Mouse (Mus musculus): ENCODE data around the gene Tmem220. TPM values are rescaled to one million over a fixed set of nuclear protein-coding genes. Genes with fewer than 3 reads are reported as not detected.
A peak's percentile ranks its signal among the peaks of the same experiment; 100 is the strongest.
"Not testable (repeated sequence)": the region's sequence is repeated elsewhere in the genome, so short reads cannot be mapped to it uniquely, and the experiment has no call there.

Tmem220 gene
- polyA plus RNA-seq, 1 experiment from 2014 or later = 0.46 TPM

GRCm38 (mm10) chr11:67022354-67023115 lies 2.4 kb upstream of the Tmem220 start:
- H3K4me2 ChIP-seq = no peak overlapping the region
- H3K4me3 ChIP-seq (replicated peaks) = no peak overlapping the region
- 86% methylated on average over 13 of the region's 13 CpGs for WGBS
- H3K27me3 ChIP-seq = peaks cover 17% of the 10 kb centered on the region; the same call in 1 of the 2 replicates
- peaks cover 25% of the 10 kb centered on the region for H3K4me1 ChIP-seq
- ATAC-seq (ENCODE audit: low FRiP score) = no peak
- H3K27ac ChIP-seq = no peak overlapping the region
- no peaks in the 10 kb centered on the region for H3K9me3 ChIP-seq
- no peaks in the 10 kb centered on the region for H3K36me3 ChIP-seq (replicated peaks)
- H3K9ac ChIP-seq = no peak overlapping the region

- not testable (repeated sequence) for ATAC-seq (ENCODE audit: low FRiP score); H3K36me3 ChIP-seq (replicated peaks); H3K4me3 ChIP-seq (replicated peaks); H3K9me3 ChIP-seq; H3K9ac ChIP-seq; H3K4me2 ChIP-seq; H3K27ac ChIP-seq
- peaks cover 17% of the 10 kb centered on the region; the same call in 1 of the 2 replicates for H3K27me3 ChIP-seq
- H3K4me1 ChIP-seq = peaks cover 18% of the 10 kb centered on the region
- 48% methylated on average over 1 of the region's 1 CpGs for WGBS
These were observed 1.8 kb upstream of the Tmem220 start for GRCm38 (mm10) chr11:67023191-67023590.

- peaks cover 13% of the 10 kb centered on the region; the same call in 1 of the 2 replicates for H3K27me3 ChIP-seq
- peaks cover 15% of the 10 kb centered on the region for H3K4me1 ChIP-seq
- WGBS = 14% methylated on average over 6 of the region's 6 CpGs
- H3K36me3 ChIP-seq (replicated peaks) = no peaks in the 10 kb centered on the region
- no peak overlapping the region for H3K9ac ChIP-seq
- H3K9me3 ChIP-seq = no peaks in the 10 kb centered on the region
- no peak overlapping the region for H3K27ac ChIP-seq
- ATAC-seq (ENCODE audit: low FRiP score) = no peak
- 0 out of 2 replicates have a peak overlapping the region, but pooled peaks have one; percentile 69 for H3K4me2 ChIP-seq
- H3K4me3 ChIP-seq (replicated peaks) = no peak overlapping the region
These were observed 1.1 kb upstream of the Tmem220 start for GRCm38 (mm10) chr11:67023802-67024340.

- no peak overlapping the region for H3K9ac ChIP-seq
- ATAC-seq (ENCODE audit: low FRiP score) = no peak
- H3K27ac ChIP-seq = no peak overlapping the region
- no peaks in the 10 kb centered on the region for H3K4me1 ChIP-seq
- no peaks in the 10 kb centered on the region for H3K27me3 ChIP-seq
- H3K4me3 ChIP-seq (replicated peaks) = no peak overlapping the region
- no peaks in the 10 kb centered on the region for H3K36me3 ChIP-seq (replicated peaks)
- H3K4me2 ChIP-seq = no peak overlapping the region
- H3K9me3 ChIP-seq = no peaks in the 10 kb centered on the region
- WGBS = 62% methylated on average over 16 of the region's 16 CpGs
These were observed 6.1 kb downstream of the Tmem220 start for GRCm38 (mm10) chr11:67030904-67031602.

- Histone ChIP-seq H3K4me2 (no peak overlapping the region), H3K4me1 (no peaks in the 10 kb centered on the region), H3K4me3 (replicated peaks) (no peak overlapping the region), H3K36me3 (replicated peaks) (no peaks in the 10 kb centered on the region), H3K27me3 (no peaks in the 10 kb centered on the region), H3K27ac (no peak overlapping the region), H3K9me3 (no peaks in the 10 kb centered on the region), H3K9ac (no peak overlapping the region)
- WGBS = 78% methylated on average over 2 of the region's 2 CpGs
- ATAC-seq (ENCODE audit: low FRiP score) = no peak
These were observed 6.6 kb downstream of the Tmem220 start for GRCm38 (mm10) chr11:67031603-67031915.

- no peak for ATAC-seq (ENCODE audit: low FRiP score)
- 86% methylated on average over 4 of the region's 4 CpGs for WGBS
- no peak overlapping the region for H3K9ac ChIP-seq
- H3K27me3 ChIP-seq = no peaks in the 10 kb centered on the region
- H3K36me3 ChIP-seq (replicated peaks) = peaks cover 24% of the 10 kb centered on the region
- no peaks in the 10 kb centered on the region for H3K9me3 ChIP-seq
- H3K4me3 ChIP-seq (replicated peaks) = no peak overlapping the region
- no peaks in the 10 kb centered on the region for H3K4me1 ChIP-seq
- H3K27ac ChIP-seq = no peak overlapping the region
- H3K4me2 ChIP-seq = no peak overlapping the region
These were observed 10.0 kb downstream of the Tmem220 start for GRCm38 (mm10) chr11:67034775-67035485.

GRCm38 (mm10) chr11:67036229-67036628 lies 11.3 kb downstream of the Tmem220 start:
- ATAC-seq (ENCODE audit: low FRiP score) = no peak
- Histone ChIP-seq H3K9me3 (no peaks in the 10 kb centered on the region), H3K27me3 (no peaks in the 10 kb centered on the region), H3K36me3 (replicated peaks) (peaks cover 37% of the 10 kb centered on the region), H3K4me3 (replicated peaks) (no peak overlapping the region), H3K4me1 (no peaks in the 10 kb centered on the region), H3K27ac (no peak overlapping the region), H3K9ac (no peak overlapping the region), H3K4me2 (no peak overlapping the region)
- 94% methylated on average over 6 of the region's 6 CpGs for whole genome bisulfite sequencing

- H3K9me3 ChIP-seq = no peaks in the 10 kb centered on the region
- no peak overlapping the region for H3K4me3 ChIP-seq (replicated peaks)
- WGBS = 95% methylated on average over 9 of the region's 9 CpGs
- H3K36me3 ChIP-seq (replicated peaks) = peaks cover 44% of the 10 kb centered on the region
- no peak overlapping the region for H3K27ac ChIP-seq
- H3K27me3 ChIP-seq = no peaks in the 10 kb centered on the region
- ATAC-seq (ENCODE audit: low FRiP score) = no peak
- no peaks in the 10 kb centered on the region for H3K4me1 ChIP-seq
- no peak overlapping the region for H3K9ac ChIP-seq
- no peak overlapping the region for H3K4me2 ChIP-seq
These were observed 11.9 kb downstream of the Tmem220 start for GRCm38 (mm10) chr11:67036892-67037291.

- no peak overlapping the region for H3K9ac ChIP-seq
- no peak overlapping the region for H3K27ac ChIP-seq
- H3K9me3 ChIP-seq = no peaks in the 10 kb centered on the region
- 86% methylated on average over 3 of the region's 3 CpGs for WGBS
- no peaks in the 10 kb centered on the region for H3K27me3 ChIP-seq
- no peak for ATAC-seq (ENCODE audit: low FRiP score)
- H3K4me2 ChIP-seq = no peak overlapping the region
- H3K4me3 ChIP-seq (replicated peaks) = no peak overlapping the region
- no peaks in the 10 kb centered on the region; the same call in 1 of the 2 replicates for H3K4me1 ChIP-seq
- H3K36me3 ChIP-seq (replicated peaks) = peaks cover 48% of the 10 kb centered on the region
These were observed 14.8 kb downstream of the Tmem220 start for GRCm38 (mm10) chr11:67039799-67040198.

GRCm38 (mm10) chr11:67040483-67040882 lies 15.5 kb downstream of the Tmem220 start:
- Histone ChIP-seq H3K9ac (no peak overlapping the region), H3K27ac (no peak overlapping the region), H3K4me1 (no peaks in the 10 kb centered on the region; the same call in 1 of the 2 replicates), H3K4me3 (replicated peaks) (no peak overlapping the region), H3K4me2 (no peak overlapping the region), H3K9me3 (no peaks in the 10 kb centered on the region), H3K36me3 (replicated peaks) (peaks cover 50% of the 10 kb centered on the region), H3K27me3 (no peaks in the 10 kb centered on the region)
- ATAC-seq (ENCODE audit: low FRiP score) = no peak
- WGBS = 97% methylated on average over 6 of the region's 6 CpGs

GRCm38 (mm10) chr11:67043007-67043406 lies 18.1 kb downstream of the Tmem220 start:
- H3K36me3 ChIP-seq (replicated peaks) = peaks cover 53% of the 10 kb centered on the region
- no peak overlapping the region for H3K27ac ChIP-seq
- no peaks in the 10 kb centered on the region; the same call in 1 of the 2 replicates for H3K4me1 ChIP-seq
- no peak overlapping the region for H3K4me2 ChIP-seq
- 32% methylated on average over 8 of the region's 8 CpGs for WGBS
- H3K4me3 ChIP-seq (replicated peaks) = no peak overlapping the region
- ATAC-seq (ENCODE audit: low FRiP score) = no peak
- no peaks in the 10 kb centered on the region for H3K9me3 ChIP-seq
- no peaks in the 10 kb centered on the region for H3K27me3 ChIP-seq
- no peak overlapping the region for H3K9ac ChIP-seq

GRCm38 (mm10) chr11:67044959-67045358 lies 20.0 kb downstream of the Tmem220 start:
- H3K4me1 ChIP-seq = no peaks in the 10 kb centered on the region; the same call in 1 of the 2 replicates
- no peak overlapping the region for H3K4me2 ChIP-seq
- H3K27ac ChIP-seq = no peak overlapping the region
- H3K36me3 ChIP-seq (replicated peaks) = peaks cover 35% of the 10 kb centered on the region
- WGBS = 86% methylated on average over 6 of the region's 6 CpGs
- no peaks in the 10 kb centered on the region for H3K27me3 ChIP-seq
- H3K9ac ChIP-seq = no peak overlapping the region
- ATAC-seq (ENCODE audit: low FRiP score) = no peak
- H3K9me3 ChIP-seq = no peaks in the 10 kb centered on the region
- no peak overlapping the region for H3K4me3 ChIP-seq (replicated peaks)
